Mouse (Mus musculus): ENCODE measurements around the gene Sorcs1. TPM values are rescaled to one million over a fixed set of nuclear protein-coding genes. Genes with fewer than 3 reads are reported as not detected.
A peak's percentile ranks its signal among the peaks of the same experiment; 100 is the strongest.

Gene Sorcs1
- 0.18 and 0.59 TPM in 2 replicates for polyA plus RNA-seq (2014; fragmentation: Nextera tagmentation; extraction: Ambion mirVana)

DNA sequence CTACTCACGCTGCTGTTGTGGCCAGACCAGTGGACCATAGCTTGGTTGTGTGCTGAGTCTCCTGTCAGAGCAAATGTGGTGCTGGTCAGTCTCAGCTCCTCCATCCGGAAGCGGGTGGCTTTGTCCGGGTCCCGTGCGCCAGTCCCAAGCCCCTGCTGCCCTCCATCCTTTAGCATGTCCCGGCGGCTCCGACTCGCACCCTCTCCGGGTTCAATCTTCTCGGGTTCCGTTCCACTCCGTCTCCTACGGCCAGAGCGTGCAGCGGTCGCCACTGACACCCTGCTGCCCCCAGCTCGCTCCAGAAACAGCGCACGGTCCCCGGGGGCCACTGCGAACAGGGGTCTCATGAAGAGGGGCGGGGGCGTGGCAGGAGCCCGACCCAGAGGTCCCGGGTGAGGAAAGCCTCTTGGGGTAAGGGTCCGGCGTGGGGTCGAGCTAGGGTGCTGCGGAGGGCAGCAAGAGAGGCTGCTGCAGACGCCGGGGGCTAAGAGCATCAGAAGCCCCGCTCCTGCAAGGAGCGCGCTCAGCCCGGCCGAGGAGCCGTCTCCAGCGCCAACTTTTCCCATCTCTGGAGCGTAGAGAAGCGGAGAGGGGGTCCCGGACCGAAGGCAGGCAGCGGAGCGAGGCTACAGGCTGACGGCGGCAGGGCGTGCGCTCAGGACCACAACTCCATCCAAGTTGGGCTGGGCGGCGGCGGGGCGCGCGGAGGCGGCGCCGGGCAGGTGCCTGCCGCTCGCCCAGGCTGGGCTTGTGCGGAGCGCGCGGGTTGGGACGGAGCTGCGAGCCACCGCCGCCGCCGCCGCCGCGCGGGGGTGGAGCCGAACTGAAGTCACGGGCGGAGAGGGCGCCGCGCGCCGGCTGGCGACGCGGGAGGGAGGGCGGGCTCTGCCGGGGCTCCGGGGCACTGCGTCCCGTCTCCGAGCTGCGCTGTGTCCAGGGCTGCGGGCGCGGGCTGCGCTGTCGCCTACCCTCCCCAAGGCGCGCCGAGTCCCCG is at the start of gene Sorcs1:
TSS of gene Sorcs1 (minus strand) at position 744 of the 994 bp plus-strand sequence.
- peak within 1 kb of the TSS; percentile 96 for H3K4me2 ChIP-seq (ENCODE audit: low read length)
- peak; percentile 64 for ATAC-seq (ENCODE audit: insufficient number of reproducible peaks, insufficient read depth, low FRiP score, low read depth)
- H3K9ac ChIP-seq (ENCODE audit: low read length), result peak within 1 kb of the TSS; percentile 71

DNA sequence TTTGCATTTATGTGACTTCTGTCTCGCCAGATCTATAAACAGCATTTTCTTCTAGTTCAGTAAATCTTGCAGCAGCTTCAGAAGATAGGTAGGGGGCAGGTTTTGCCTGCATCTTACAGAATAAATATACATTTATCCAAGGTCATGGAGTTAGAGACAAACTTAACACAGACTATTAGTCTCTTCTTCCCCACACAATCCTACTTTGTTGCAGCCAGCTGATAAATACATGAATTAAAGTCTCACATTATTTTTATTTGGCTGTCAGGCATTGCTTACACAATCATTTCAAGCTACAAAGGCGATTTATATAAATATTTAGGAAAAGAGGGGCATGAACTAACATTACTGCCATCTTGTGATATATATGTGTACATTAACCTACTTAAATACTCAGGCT is 4.8 kb upstream of the Sorcs1 start:
- Histone ChIP-seq H3K9ac (ENCODE audit: low read length) (no peak overlapping the region), H3K27ac (replicated peaks in 1 of 2; ENCODE audit: control insufficient read depth in 1 of 2, insufficient read depth in 1 of 2, low read depth in 2 of 2, low read length in 2 of 2) (no peak overlapping the region), H3K4me3 (ENCODE audit: control insufficient read depth in 1 of 2, insufficient read depth in 1 of 2, low read depth in 1 of 2, low read length in 2 of 2) (no peak overlapping the region), H3K36me3 (ENCODE audit: control insufficient read depth, insufficient read depth, low read length) (no peaks in the 10 kb centered on the region), H3K27me3 (ENCODE audit: control insufficient read depth, insufficient read depth, low read length) (peaks cover 5% of the 10 kb centered on the region), H3K9me3 (ENCODE audit: control insufficient read depth, low read length) (no peaks in the 10 kb centered on the region), H3K4me2 (ENCODE audit: low read length) (no peak overlapping the region), H3K4me1 (ENCODE audit: control insufficient read depth in 2 of 2, insufficient read depth in 2 of 2, low read length in 2 of 2) (no peaks in the 10 kb centered on the region)
- ATAC-seq (ENCODE audit: insufficient number of reproducible peaks, insufficient read depth, low FRiP score, low read depth), result no peak
- WGBS, result 49% methylated on average over 2 of the region's 2 CpGs

More for the DNA sequence above, at the start of gene Sorcs1:
- H3K9me3 ChIP-seq (ENCODE audit: control insufficient read depth, low read length), result no peaks in the 10 kb centered on the region
- H3K27ac ChIP-seq (replicated peaks in 1 of 2; ENCODE audit: control insufficient read depth in 1 of 2, insufficient read depth in 1 of 2, low read depth in 2 of 2, low read length in 2 of 2), result no peak within 1 kb of the TSS
- peaks cover 29% of the 10 kb centered on the region for H3K27me3 ChIP-seq (ENCODE audit: control insufficient read depth, insufficient read depth, low read length)
- peak within 1 kb of the TSS; percentile 52 to 60 for H3K4me3 ChIP-seq (ENCODE audit: control insufficient read depth in 1 of 2, insufficient read depth in 1 of 2, low read depth in 1 of 2, low read length in 2 of 2)
- peaks cover 3 to 6% of the 10 kb centered on the region in 2 experiments; a peak in 1 of 4 replicates for H3K4me1 ChIP-seq (ENCODE audit: control insufficient read depth in 2 of 2, insufficient read depth in 2 of 2, low read length in 2 of 2)
- under 1% methylated on average over 67 of the region's 102 CpGs for WGBS
- no peaks in the 10 kb centered on the region for H3K36me3 ChIP-seq (ENCODE audit: control insufficient read depth, insufficient read depth, low read length)

- peaks cover 29% of the 10 kb centered on the region for H3K27me3 ChIP-seq (ENCODE audit: control insufficient read depth, insufficient read depth, low read length)
- H3K9ac ChIP-seq (ENCODE audit: low read length), result peak overlapping the region; percentile 71
- H3K4me2 ChIP-seq (ENCODE audit: low read length), result peak overlapping the region; percentile 96
- WGBS, result 0% methylated on average over 2 of the region's 2 CpGs
- no peaks in the 10 kb centered on the region for H3K9me3 ChIP-seq (ENCODE audit: control insufficient read depth, low read length)
- H3K36me3 ChIP-seq (ENCODE audit: control insufficient read depth, insufficient read depth, low read length), result no peaks in the 10 kb centered on the region
- peaks cover 3 to 6% of the 10 kb centered on the region in 2 experiments; a peak in 1 of 4 replicates for H3K4me1 ChIP-seq (ENCODE audit: control insufficient read depth in 2 of 2, insufficient read depth in 2 of 2, low read length in 2 of 2)
- H3K27ac ChIP-seq (replicated peaks in 1 of 2; ENCODE audit: control insufficient read depth in 1 of 2, insufficient read depth in 1 of 2, low read depth in 2 of 2, low read length in 2 of 2), result no peak overlapping the region
- H3K4me3 ChIP-seq (ENCODE audit: control insufficient read depth in 1 of 2, insufficient read depth in 1 of 2, low read depth in 1 of 2, low read length in 2 of 2), result peak overlapping the region; percentile 52 to 60
- no peak for ATAC-seq (ENCODE audit: insufficient number of reproducible peaks, insufficient read depth, low FRiP score, low read depth)
Measured at GRCm38 (mm10) chr19:50678946-50679345, 500 bp upstream of the Sorcs1 start.

GRCm38 (mm10) chr19:50676578-50677524 is 1.6 kb downstream of the Sorcs1 start:
- WGBS, result 43% methylated on average over 19 of the region's 19 CpGs
- H3K27ac ChIP-seq (replicated peaks in 1 of 2; ENCODE audit: control insufficient read depth in 1 of 2, insufficient read depth in 1 of 2, low read depth in 2 of 2, low read length in 2 of 2), result no peak overlapping the region
- no peak for ATAC-seq (ENCODE audit: insufficient number of reproducible peaks, insufficient read depth, low FRiP score, low read depth)
- no peaks in the 10 kb centered on the region for H3K36me3 ChIP-seq (ENCODE audit: control insufficient read depth, insufficient read depth, low read length)
- peak overlapping the region; percentile 96; the same call in 1 of the 2 replicates for H3K4me2 ChIP-seq (ENCODE audit: low read length)
- no peak overlapping the region for H3K4me3 ChIP-seq (ENCODE audit: control insufficient read depth in 1 of 2, insufficient read depth in 1 of 2, low read depth in 1 of 2, low read length in 2 of 2)
- H3K27me3 ChIP-seq (ENCODE audit: control insufficient read depth, insufficient read depth, low read length), result peaks cover 29% of the 10 kb centered on the region
- peaks cover 3 to 6% of the 10 kb centered on the region in 2 experiments; a peak in 1 of 4 replicates for H3K4me1 ChIP-seq (ENCODE audit: control insufficient read depth in 2 of 2, insufficient read depth in 2 of 2, low read length in 2 of 2)
- no peak overlapping the region for H3K9ac ChIP-seq (ENCODE audit: low read length)
- H3K9me3 ChIP-seq (ENCODE audit: control insufficient read depth, low read length), result no peaks in the 10 kb centered on the region

DNA sequence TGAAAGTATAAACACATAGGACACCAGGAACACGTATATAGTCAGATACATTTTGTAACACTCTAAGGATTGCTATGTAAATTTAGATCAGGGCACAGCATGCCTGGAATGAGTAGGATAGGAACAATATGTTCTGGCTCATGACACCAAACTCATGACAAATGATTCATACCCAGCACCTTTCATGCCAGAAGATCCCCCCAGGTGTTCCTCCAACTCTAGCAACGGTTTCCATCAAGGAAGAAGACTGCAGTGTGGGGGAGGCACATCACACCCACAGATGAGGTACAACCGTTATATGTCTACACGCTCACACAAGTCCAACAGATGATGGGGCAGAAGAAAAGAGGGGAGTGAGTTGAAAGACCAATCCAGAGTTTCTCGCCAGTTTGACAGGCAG is 3.5 kb downstream of the Sorcs1 start:
- H3K27me3 ChIP-seq (ENCODE audit: control insufficient read depth, insufficient read depth, low read length), result peaks cover 29% of the 10 kb centered on the region
- H3K4me1 ChIP-seq (ENCODE audit: control insufficient read depth in 2 of 2, insufficient read depth in 2 of 2, low read length in 2 of 2), result peaks cover 3 to 6% of the 10 kb centered on the region in 2 experiments; a peak in 1 of 4 replicates
- no peaks in the 10 kb centered on the region for H3K36me3 ChIP-seq (ENCODE audit: control insufficient read depth, insufficient read depth, low read length)
- H3K9ac ChIP-seq (ENCODE audit: low read length), result no peak overlapping the region
- no peak overlapping the region for H3K27ac ChIP-seq (replicated peaks in 1 of 2; ENCODE audit: control insufficient read depth in 1 of 2, insufficient read depth in 1 of 2, low read depth in 2 of 2, low read length in 2 of 2)
- H3K9me3 ChIP-seq (ENCODE audit: control insufficient read depth, low read length), result no peaks in the 10 kb centered on the region
- ATAC-seq (ENCODE audit: insufficient number of reproducible peaks, insufficient read depth, low FRiP score, low read depth), result no peak
- WGBS, result 74% methylated on average over 5 of the region's 5 CpGs
- H3K4me3 ChIP-seq (ENCODE audit: control insufficient read depth in 1 of 2, insufficient read depth in 1 of 2, low read depth in 1 of 2, low read length in 2 of 2), result no peak overlapping the region
- no peak overlapping the region for H3K4me2 ChIP-seq (ENCODE audit: low read length)

DNA sequence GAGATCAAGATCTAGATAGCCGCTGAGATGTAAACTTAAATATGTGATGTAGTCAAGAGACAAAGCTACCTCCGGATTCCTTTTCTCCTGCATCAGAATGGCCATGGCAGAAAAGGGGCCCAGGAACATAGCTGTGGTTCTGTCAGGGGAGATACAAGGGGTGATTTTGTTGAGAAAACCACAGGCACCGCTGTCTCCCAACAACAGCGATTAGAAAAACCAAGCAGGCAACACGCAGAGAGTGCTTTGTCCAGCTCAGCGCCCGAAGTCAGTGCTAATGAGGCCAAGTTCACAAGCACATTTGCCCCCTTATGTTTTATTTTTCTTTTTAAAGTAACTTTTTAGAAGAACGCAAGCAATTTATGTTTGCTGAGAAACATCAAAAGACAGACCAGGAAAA is 10.9 kb downstream of the Sorcs1 start:
- H3K9ac ChIP-seq (ENCODE audit: low read length), result no peak overlapping the region
- no peak overlapping the region for H3K4me3 ChIP-seq (ENCODE audit: control insufficient read depth in 1 of 2, insufficient read depth in 1 of 2, low read depth in 1 of 2, low read length in 2 of 2)
- no peaks in the 10 kb centered on the region for H3K27me3 ChIP-seq (ENCODE audit: control insufficient read depth, insufficient read depth, low read length)
- H3K4me1 ChIP-seq (ENCODE audit: control insufficient read depth in 2 of 2, insufficient read depth in 2 of 2, low read length in 2 of 2), result no peaks in the 10 kb centered on the region
- ATAC-seq (ENCODE audit: insufficient number of reproducible peaks, insufficient read depth, low FRiP score, low read depth), result no peak
- H3K27ac ChIP-seq (replicated peaks in 1 of 2; ENCODE audit: control insufficient read depth in 1 of 2, insufficient read depth in 1 of 2, low read depth in 2 of 2, low read length in 2 of 2), result no peak overlapping the region
- H3K9me3 ChIP-seq (ENCODE audit: control insufficient read depth, low read length), result no peaks in the 10 kb centered on the region
- no peak overlapping the region for H3K4me2 ChIP-seq (ENCODE audit: low read length)
- H3K36me3 ChIP-seq (ENCODE audit: control insufficient read depth, insufficient read depth, low read length), result no peaks in the 10 kb centered on the region
- WGBS, result 82% methylated on average over 8 of the region's 8 CpGs

DNA sequence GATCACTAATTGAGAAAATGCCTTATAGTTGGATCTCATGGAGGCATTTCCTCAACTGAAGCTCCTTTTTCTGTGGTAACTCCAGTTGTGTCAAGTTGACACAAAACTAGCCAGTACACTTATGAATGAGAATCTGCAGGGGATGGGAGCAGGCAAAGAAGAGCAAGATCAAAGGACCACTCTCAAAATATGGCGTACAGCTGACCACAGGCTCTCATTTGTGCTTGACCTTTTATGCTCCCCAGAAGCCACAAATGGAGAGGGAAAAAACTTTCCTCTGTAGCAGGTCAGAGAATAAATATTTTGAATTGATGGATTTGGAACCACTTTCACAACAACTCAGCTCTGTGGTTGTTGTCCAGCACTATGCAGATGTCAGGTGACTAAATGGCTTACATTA is 14.1 kb downstream of the Sorcs1 start:
- H3K36me3 ChIP-seq (ENCODE audit: control insufficient read depth, insufficient read depth, low read length), result no peaks in the 10 kb centered on the region
- no peak overlapping the region for H3K9ac ChIP-seq (ENCODE audit: low read length)
- H3K27ac ChIP-seq (replicated peaks in 1 of 2; ENCODE audit: control insufficient read depth in 1 of 2, insufficient read depth in 1 of 2, low read depth in 2 of 2, low read length in 2 of 2), result no peak overlapping the region
- 74% methylated on average over 1 of the region's 1 CpGs for WGBS
- H3K4me1 ChIP-seq (ENCODE audit: control insufficient read depth in 2 of 2, insufficient read depth in 2 of 2, low read length in 2 of 2), result no peaks in the 10 kb centered on the region
- no peak for ATAC-seq (ENCODE audit: insufficient number of reproducible peaks, insufficient read depth, low FRiP score, low read depth)
- no peaks in the 10 kb centered on the region for H3K27me3 ChIP-seq (ENCODE audit: control insufficient read depth, insufficient read depth, low read length)
- H3K4me2 ChIP-seq (ENCODE audit: low read length), result no peak overlapping the region
- H3K9me3 ChIP-seq (ENCODE audit: control insufficient read depth, low read length), result no peaks in the 10 kb centered on the region
- H3K4me3 ChIP-seq (ENCODE audit: control insufficient read depth in 1 of 2, insufficient read depth in 1 of 2, low read depth in 1 of 2, low read length in 2 of 2), result no peak overlapping the region
